Mouse (Mus musculus) E14TG2a.4 (cell line): ENCODE results near the gene Hist1h2ak.
"Not testable (repeated sequence)": the region's sequence is repeated elsewhere in the genome, so short reads cannot be mapped to it uniquely, and the experiment has no call there.

Source experiments
- CTCF ChIP-seq: conservative IDR thresholded peaks from 2 replicates; pipeline ENCODE4 v1.5.1; 2014; ENCODE audit warnings: low read length
- NANOG ChIP-seq: IDR thresholded peaks from 2 replicates; pipeline ENCODE4 v1.6.1; 2014; ENCODE audit warnings: borderline replicate concordance, low read length, mixed read lengths
- POU5F1 ChIP-seq: IDR thresholded peaks from 2 replicates; pipeline ENCODE4 v1.6.1; 2014; ENCODE audit warnings: low read length, borderline replicate concordance

DNA sequence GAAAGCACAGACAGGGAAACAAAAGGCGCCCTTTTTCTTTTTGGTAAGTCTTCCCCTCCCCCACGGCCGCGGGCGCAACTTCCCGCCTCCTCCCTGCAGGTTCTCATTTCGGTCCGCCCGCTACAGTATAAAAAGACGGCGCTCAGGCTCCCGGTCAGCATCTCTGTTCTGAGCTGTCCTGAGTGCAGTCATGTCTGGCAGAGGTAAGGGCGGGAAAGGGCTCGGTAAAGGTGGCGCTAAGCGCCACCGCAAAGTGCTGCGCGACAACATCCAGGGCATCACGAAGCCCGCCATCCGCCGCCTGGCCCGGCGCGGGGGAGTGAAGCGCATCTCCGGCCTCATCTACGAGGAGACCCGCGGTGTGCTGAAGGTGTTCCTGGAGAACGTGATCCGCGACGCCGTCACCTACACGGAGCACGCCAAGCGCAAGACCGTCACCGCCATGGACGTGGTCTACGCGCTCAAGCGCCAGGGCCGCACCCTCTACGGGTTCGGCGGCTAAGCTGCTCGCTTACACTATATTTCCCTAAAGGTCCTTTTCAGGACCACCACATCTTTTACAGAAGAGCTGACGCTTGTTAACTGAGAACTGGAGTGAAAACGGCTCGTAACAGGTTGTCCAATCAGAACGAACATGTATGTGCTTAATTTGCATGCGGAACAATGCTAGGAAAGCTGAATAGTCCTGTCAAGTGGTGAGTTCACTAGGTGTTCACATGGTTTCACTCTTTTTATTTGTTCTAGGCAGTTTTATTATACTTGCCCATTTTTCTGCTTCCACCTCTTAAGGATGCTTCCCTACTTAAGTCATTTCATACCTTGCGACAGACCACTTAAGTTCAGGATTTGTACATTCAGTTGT is 18.5 kb downstream of the Hist1h2ak start, which contains the start of gene Hist1h4j:
- not testable (repeated sequence) for TF ChIP-seq CTCF, NANOG, POU5F1
